Mouse (Mus musculus): Measurements from ENCODE around the gene Prss42.

Gene Prss42

DNA sequence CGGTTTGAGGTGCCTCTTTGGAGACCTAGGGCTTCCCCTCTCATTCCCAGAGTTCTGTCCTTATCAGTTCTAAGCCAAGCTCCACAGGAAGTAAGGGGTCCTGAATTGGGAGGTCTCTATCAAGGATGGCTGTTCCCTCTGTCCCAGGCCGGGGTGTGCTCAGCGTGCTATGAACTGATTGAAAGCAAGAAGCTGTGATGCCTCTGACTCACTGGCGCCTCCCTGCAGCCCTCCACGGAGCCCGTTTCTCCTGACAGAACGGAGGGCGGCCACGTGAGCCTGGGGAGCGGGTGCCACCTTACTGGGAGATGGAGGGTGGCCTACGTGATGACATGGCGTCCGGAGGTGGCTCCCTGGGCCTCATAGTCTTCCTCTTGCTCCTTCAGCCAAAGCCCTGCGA is at the start of gene Prss42:
Prss42 (plus strand) TSS at position 301 of the 400 bp plus-strand sequence.
- no peak for DNase-seq

DNA sequence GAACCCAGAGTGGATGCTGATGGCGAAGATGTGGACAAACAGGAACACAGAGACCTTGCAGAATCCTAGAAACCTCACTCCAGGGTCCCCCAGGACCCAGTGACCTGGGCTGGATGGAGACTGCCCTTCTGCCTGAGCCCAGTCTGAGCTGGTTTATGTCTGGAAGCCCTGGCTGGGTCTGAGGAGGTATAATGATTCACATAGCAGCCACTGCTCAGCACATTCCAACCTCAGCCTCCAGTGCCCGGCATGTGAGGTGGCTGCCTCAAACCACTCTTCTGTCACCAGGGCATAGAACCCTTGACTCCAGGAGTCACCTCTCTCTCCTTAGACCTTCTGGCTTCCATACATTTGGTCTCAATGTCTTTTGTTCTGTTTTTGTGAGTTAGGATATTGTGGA is 49.5 kb upstream of the Prss42 start:
- no peak for DNase-seq

DNA sequence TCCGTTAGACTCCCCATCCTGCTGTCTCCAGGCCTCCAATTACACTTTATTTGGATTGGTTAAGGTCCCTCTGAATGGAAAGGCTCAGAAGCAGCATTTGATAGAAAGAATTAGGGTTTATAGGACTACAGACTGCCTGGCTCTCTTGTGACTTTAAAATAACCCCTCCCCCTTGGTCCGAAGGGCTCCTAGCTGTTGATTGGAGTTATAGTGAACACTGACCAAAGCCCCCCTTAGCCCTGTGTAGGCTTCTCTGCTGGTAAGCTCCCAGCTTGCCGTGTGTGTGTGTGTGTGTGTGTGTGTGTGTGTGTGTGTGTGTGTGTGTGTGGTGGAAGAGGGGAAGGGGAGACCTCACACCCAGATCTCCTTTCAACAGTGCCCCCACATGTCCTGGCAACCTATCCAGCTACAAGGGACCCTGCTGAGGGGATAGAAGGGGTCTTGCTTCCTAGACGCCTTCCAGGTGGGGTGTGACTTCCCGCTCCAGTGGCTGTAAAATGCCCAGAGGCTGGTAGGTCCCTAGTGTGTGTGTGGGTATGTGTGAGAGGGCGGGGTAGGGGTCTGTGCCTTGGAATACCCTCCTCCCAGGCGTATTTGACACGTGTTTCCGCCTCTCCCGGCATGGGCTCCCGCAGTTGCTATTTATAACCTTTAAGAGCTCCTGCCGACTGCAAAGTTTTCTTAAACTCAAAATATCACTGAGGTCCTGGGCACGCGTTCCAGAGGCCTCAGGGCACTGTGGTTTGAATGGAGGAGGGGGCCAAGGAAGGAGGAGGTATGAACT is 47.4 kb upstream of the Prss42 start:
- no peak for DNase-seq

DNA sequence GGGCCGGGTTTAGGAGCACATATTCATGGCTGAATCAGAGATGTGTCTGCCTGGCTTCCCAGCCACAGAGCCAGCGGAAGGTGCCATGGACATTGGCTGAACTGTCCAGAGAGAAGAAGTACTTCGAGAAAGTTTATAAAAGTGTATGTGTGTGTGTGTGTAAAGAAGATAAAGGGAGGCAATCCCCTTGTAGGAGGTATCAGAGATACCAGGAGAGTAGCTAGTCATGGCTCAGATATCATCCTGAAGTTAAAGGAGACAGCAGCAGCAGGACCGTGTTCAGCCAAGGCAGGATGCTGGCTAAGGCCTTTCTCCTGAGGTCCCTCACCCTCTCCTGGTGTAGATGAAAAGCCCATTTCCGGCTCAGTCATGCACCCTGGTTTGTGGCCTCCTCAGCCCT is 46.6 kb upstream of the Prss42 start:
- no peak for DNase-seq

DNA sequence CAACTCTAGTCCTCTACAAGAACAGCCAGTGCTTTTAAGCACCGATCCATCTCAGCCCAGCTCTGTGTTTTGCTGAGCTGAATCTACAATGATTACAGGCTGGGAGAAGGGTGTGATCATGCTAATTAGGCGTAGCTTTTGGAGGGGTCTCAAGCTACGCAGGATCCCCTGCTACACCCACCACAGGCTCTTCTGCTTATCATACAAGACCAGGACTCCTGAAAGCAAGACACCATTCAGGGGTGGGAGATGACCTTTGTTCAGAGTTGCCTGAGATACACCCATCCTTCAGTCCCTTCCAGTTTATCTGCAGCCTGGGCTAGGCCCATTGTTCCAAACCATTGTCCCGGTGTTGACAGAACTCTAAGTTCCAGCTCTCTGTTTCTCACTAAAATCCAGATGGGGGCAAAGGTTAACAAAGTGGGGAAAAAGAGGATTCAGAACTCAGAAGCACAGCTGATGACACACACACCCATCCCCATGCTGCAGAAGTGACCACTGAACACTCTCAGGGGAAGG is 45.0 kb upstream of the Prss42 start:
- DNase-seq, result no peak

DNA sequence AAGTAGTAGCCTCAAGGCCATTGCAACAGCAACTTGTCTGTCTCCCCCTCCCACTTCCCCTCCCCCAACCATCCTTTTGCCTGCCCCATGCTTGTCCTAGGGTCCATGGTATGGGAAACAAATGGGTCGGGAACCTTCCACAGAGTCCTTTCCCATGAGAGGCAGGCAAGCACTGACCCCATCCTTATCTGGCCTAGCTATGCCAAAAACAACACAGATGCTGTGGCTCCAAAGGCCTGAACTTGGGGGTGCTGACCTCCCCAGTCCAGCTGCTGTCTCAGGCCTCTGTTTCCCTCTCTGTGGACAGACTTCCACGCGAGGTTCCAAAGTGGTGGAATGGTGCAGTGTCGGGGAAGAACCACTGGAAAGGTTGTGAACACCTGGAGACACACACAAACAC is 44.2 kb upstream of the Prss42 start:
- DNase-seq, result no peak

DNA sequence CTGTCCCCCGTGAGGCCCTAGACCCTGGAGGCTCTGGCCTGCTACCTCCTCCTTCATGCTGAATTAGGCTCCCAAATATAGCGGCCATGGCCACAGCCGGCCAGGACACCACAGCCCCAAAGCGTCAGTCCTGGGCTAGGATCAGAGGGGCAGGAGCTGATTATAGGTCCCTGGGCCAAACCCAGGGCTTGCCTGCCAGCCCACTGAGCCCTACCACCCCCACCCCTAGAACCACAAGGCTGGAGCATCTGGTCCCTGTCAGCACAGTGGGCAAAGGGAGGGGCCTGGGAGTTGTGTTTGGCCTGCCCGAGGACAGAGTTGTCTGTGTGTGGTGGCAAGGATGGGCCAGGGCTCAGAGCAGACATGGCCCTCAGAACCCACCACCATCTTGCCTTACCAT is 40.1 kb upstream of the Prss42 start:
- no peak for DNase-seq

DNA sequence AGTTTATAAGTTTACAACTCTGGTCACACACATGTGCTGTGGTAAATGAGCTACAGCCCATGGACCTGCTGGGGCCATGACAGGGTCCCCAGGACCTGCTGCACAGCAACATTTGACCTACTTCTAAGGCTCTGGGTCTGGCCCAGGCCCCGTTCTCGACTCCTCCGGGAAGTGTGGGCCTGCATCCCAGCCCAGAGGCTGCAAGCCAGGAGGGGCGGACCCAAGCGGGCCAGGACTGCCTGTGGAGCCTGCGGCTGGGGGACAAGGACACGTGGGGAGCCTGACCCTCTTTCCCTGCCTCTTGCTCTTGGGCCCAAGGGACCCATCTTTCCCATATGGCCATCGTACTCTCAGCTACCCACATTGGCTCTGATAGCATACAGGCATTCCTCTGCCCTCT is 39.4 kb upstream of the Prss42 start:
- no peak for DNase-seq

DNA sequence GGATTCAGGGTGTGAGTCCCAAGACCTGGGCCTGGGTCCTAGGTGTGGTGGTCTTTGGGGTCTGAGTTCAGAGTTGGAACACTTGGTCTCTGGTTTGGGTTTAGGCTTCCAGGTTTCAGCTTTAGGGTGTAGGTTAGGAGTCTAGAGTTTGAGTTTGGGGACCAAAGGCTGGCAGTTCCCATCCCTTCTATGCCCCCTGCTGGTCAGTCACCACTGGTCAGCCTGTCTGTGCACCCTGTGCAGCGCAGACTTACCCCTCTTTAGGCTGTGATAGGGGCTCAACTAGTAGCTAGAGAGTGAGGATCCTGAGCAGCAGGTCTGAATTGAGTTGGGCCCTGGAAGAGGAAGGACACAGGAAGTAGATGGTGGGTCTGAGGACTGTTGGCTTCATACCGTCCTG is 38.7 kb upstream of the Prss42 start:
- DNase-seq, result no peak

DNA sequence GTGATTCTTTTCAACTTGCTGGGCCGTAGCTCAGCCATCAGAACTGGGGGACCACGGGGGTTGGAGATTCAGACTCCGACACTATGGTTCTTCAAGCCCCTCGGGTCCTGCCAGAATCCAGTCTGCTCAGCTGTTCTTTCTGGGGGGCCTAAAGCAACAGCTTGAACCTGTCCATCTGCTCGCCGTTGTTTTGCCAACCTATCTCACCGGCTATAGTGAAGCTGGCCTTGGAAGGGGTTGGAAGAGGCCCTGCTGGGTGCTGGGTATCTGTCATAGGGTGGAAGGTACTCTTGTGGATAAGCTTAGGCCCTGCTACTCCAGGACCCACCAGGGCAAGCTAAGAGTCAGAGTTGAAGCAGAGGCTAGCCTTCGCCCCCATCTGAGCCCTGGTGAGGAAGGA is 37.1 kb upstream of the Prss42 start:
- no peak for DNase-seq

DNA sequence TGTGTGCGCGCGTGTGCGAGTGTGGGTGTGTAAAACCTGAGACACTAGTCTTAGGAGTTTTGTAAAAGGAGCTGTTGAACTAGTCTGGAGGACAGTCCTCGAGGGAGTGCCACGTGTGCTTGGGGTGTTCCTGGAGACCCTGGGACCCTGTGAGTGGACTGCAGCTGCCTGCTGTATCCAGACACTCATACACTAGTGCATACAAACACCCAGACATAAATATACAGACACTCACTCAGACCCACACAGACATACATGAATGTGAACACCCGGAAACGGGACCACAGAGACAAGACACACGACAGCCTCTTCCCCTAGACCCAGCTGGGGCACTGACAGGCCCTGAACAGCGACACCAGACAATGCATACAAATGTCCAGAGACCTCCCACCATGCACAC is 35.2 kb upstream of the Prss42 start:
- DNase-seq, result no peak

DNA sequence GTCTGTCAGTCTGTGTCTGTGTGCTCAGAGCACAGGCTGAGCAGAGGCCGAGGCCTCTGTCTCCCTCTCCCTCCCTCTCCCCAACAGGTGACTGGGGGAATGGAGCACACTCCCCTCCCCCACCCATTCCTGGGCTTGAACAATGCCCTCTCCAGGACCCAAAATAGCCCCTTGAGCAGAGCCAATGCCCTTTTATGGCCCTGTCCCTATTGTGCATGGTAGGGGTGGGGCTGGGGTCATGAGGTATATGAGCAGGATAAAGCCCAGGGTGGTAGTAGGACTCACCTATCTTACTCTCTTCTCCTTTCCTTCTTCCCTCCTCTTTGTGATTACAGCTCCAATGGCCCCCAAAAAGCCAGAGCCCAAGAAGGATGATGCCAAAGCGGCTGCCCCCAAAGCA is 34.6 kb upstream of the Prss42 start:
- no peak for DNase-seq

DNA sequence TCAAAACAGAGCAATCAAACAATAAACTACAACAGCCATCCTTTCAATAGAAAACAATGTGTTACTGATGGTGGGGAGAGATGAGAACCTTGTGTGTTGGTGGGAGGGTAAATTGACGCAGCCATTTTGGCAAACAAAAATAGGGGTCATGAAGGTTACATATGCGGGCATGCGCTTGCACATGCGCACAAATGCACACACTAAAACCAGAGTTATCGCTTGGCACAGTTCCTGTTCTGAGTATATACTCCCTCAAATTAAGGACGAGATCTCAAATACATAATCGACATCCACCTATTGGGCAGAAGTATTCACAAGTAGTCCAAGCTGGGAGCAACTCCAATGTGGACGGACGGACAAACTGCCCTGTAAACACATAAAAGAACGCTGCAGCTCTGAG is 25.6 kb upstream of the Prss42 start:
- no peak for DNase-seq

DNA sequence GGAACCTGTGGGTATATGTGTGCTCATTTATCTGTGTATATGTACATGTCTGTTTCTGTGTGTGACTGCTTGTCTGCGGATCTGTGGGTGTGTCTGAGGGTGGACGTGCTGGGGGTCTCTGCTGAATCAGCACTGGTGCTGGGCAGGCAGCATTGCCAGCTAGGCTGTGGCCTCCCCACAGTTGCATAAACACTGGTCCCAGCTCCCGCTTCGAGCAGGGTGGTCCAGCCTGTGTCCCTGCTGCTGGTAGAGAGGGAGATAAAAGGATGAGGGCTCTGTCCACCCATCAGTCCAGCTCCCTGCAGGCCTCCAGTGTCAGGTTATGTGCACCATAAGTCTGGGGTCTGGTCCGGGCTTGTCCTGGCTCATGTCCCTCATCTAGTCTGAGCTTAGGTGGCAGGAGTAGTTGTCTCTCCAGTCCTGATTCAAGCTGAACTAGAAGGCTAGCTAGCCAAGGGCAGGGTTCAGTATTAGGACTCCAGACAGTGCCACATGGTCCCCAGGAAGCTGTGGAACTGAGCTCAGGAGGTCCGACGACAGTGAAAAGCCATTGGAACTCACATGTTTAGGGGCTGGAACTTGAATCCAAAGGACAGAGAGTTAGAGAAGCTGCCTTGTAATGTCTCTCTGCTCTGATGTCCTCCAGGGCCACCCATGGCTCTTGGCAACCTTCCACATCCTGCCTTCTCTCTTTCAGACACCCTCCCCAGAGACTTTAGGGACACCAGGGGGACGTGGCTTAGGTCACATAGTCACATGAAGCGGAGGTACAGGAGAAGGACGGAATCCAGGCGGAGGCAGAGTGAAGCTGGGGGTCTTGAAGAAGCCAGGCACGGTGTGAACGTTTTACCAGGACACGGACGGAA is 23.3 kb upstream of the Prss42 start:
- DNase-seq, result no peak

DNA sequence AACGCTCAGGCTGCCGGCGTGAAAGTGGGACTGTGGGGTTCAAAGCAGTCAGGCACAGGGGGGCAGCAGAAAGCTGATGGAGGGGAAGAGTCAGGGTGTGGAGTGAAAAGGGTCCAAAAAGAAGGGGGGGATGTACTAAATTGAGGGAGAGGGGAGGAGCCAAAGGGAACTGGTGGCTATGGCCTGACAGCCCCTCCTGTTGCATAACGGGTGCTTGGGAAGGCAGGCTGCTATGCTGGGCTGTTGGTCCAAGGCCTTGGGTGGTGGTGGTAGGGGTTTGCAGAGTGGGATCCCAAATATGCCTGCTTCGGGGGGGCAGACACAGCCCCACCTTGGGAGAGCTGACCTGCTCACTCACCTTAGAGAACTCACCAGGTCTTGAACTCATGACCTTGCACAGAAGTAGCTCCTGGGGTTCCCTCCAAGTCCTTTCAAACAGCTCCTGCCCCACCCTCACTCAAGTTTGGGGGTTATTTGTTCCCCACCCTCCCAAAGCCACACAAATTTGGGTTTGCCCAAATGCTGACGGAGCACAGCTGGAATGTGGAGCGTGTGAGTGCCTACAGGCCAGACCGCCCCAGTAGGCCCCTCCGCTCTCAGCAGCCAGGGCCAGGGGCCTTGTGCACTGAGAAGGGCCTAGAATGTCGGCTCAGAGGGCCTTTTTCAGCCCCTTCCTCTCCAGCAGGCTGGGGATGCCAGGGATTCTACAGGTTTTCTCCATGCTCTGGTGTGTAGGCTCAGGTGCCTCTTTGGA is 22.5 kb upstream of the Prss42 start:
- DNase-seq, result no peak

DNA sequence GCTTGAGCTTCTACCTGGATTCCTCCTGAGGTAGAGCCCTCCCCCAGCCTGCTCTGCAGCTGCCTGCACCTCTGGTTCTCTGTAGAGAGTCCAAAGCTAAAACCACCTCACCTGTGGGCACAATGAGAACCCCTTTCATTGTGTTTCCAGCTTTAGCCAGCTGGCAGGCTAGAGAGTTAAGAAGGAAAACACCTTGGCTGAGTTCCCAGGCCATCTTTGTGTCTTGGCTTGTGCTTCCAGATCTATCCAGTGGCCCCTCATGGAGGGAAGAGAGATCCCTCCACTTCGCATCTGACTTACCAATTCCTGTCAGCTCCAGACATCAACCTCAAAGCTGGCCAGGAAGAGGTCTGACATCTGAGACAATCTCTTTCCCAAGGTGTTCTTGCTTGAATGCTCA is 19.9 kb upstream of the Prss42 start:
- no peak for DNase-seq

DNA sequence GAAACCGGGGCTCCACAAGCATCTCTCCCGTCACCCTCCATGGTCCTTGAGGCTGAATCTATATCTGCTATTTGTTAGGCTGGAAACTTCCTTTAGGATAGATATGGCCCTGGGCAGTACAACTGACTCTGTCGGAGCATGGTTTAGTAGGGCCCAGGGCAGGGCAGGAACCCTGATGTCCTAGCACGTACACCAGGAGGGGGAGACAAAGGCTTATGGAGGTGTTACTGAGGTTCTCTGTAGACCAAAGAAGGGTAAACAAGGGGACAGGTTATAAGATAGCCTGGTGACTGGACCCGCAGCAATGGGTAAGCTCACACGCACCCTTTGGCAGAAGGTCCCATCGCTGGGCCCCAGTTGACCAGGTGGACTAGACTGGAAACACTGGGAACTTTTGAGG is 19.4 kb upstream of the Prss42 start:
- no peak for DNase-seq

DNA sequence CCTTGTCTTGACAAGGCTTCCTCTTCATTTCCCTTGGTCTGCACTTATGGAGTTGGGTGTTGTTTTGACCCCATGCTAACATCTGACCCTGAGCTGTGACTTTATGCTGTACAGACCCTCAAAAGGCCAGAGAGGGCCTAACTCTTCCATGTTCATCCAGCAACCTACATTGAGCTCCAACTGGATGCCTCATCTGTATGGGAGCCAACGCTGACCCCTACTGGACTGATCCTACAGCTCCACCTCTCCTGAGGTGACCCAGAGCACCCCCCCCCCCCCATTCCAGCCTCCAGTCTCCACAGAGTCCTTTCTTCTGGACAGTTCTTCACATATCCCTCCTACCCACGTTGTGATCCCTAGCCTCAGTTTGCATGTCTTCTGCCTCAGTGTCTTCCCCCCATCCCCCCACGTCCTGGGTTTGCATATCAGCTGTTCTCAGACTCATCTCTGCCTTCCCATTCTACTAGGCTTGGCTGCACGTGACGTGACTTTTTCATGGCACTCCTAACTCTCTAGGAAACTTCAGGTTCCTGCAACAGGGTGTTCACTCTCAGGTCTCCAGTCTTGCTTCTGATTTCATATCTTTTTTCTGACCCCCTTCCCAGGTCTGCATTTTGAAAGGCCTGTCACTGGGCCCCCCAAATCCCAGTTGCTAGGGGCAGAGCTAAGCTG is 18.6 kb upstream of the Prss42 start:
- DNase-seq, result no peak

DNA sequence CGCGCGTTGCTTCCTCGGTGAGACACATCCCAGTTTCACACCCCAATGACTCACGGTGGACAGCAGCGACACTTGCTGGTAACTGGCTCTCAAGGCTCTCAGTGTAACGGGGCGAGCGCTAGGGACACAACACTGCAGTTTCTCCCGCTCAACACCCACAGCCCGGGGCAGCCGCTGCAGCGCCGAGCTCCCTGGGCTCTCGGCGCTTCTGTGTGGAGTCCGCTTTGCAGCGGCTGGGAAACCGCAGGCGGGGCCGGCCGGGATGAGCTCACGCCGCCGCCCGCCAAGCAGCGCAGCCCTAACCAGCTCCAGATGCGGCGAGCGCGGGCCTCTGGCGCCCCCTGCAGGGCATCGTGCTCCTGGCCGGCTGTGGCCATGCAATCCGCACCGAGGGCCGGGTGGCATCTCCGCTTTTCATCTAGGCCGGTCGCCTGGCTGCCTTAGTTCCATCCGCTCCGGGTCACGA is 16.7 kb upstream of the Prss42 start:
- DNase-seq, result peak; percentile 91

DNA sequence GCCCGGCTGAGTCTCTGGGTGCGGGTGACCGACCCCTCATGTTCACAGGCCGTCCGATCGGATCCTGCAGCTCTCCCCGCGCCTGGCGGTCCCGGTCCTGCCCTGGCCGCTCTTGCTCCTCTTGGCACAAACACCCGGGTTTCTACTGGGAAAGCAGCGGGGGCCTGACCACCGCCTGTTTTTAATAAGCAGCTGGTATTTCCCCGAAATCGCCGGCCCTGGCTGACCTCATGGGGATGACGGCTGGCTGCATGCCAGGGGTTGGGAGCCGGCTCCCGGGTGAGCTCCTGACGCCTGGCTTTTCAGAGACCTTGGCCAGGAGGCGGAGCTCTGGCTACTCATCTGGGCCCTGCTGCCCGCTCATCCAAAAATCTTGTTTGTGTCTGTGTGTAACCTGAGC is 16.2 kb upstream of the Prss42 start:
- DNase-seq, result peak; percentile 81

DNA sequence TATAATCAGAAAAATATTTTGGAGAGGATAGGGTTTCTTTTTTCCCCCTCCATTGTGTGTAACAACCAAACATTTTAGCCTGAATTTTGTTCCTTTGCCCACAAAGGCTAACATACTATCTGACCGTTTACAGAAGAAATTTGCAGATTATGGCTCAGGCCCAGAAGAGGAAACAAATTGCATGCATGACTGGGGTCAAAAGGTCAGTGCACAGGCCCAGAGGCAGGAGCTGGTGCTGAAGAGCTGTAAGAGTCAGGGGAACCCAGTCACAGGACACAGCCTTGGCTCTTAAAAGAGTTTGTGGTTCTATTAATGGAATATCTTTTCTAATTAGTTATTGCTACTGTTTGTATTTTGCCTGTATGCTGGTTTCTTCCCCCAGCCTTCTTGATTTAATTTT is 14.4 kb upstream of the Prss42 start:
- no peak for DNase-seq

DNA sequence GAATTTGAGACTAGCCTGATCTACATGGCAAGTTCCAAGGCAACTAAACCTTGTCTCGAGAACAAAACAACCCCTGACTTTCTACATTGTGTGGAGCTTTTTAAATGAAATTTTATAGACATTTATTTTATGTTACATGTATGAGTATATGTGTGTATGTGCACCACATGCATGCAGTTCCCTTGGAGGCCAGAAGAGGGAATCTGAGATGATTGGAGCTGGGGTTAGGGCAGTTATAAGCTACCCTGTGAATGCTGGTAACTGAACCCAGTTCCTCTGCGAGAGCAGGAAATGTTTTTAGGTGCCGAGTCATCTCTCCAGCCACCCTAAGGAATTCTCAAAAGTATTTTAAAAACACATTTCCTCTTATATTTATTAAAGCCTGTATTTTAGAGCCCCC is 9.8 kb upstream of the Prss42 start:
- DNase-seq, result no peak

DNA sequence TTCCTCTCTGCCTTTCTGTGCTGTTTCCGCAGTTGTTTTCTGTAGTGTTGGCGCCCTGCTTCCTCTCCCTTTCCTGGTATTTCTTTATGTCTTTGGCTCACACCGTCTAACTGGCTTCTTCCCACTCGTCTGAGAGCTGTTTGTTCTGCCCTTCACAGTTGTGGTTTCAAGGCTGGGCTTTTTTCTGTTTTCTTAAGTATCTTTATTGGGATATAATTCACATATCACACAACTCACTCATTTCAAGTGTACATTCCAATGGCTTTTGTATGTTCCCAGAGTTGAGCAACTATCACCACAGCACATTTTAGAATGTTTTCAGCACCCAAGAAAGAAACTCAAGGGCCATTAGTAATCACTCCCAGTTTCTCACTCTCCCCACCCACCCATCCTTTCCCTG is 7.5 kb upstream of the Prss42 start:
- DNase-seq, result no peak
